Mouse (Mus musculus): ENCODE data around the gene Trim11. TPM values are rescaled to one million over a fixed set of nuclear protein-coding genes. Genes with fewer than 3 reads are reported as not detected.

Trim11 gene
- polyA plus RNA-seq (2012), result 1.0 and 1.2 TPM in 2 replicates

- H3K4me1 ChIP-seq (ENCODE audit: control insufficient read depth), result peaks cover 62% of the 10 kb centered on the region
- TF ChIP-seq GATA1 (IDR thresholded peaks at IDR 0.05; ENCODE audit: low read length) (no peak), TAL1 (IDR thresholded peaks at IDR 0.05; ENCODE audit: low read length) (no peak)
- no peaks in the 10 kb centered on the region for H3K27me3 ChIP-seq (ENCODE audit: control insufficient read depth)
- H3K36me3 ChIP-seq (ENCODE audit: control insufficient read depth), result peaks cover 40% of the 10 kb centered on the region
- H3K4me3 ChIP-seq (replicated peaks), result peak within 1 kb of the TSS; percentile 70
- no peaks in the 10 kb centered on the region for H3K9me3 ChIP-seq (ENCODE audit: control insufficient read depth, low read length)
Observed at GRCm38 (mm10) chr11:58978027-58978705, at the start of gene Trim11. Gene Trim11, plus strand, starts transcription at chr11:58978093.

GRCm38 (mm10) chr11:58929055-58929454 is 48.8 kb upstream of the Trim11 start:
- TF ChIP-seq TAL1 (IDR thresholded peaks at IDR 0.05; ENCODE audit: low read length), result no peak
- TF ChIP-seq GATA1 (IDR thresholded peaks at IDR 0.05; ENCODE audit: low read length), result no peak
- Histone ChIP-seq H3K4me3 (replicated peaks) (no peak overlapping the region), H3K9me3 (ENCODE audit: control insufficient read depth, low read length) (no peaks in the 10 kb centered on the region), H3K27me3 (ENCODE audit: control insufficient read depth) (no peaks in the 10 kb centered on the region), H3K4me1 (ENCODE audit: control insufficient read depth) (peaks cover 54% of the 10 kb centered on the region), H3K36me3 (ENCODE audit: control insufficient read depth) (peaks cover 57% of the 10 kb centered on the region)

- TF ChIP-seq TAL1 (IDR thresholded peaks at IDR 0.05; ENCODE audit: low read length) (no peak), GATA1 (IDR thresholded peaks at IDR 0.05; ENCODE audit: low read length) (no peak)
- Histone ChIP-seq H3K4me3 (replicated peaks) (no peak overlapping the region), H3K9me3 (ENCODE audit: control insufficient read depth, low read length) (no peaks in the 10 kb centered on the region), H3K27me3 (ENCODE audit: control insufficient read depth) (no peaks in the 10 kb centered on the region), H3K4me1 (ENCODE audit: control insufficient read depth) (peaks cover 54% of the 10 kb centered on the region), H3K36me3 (ENCODE audit: control insufficient read depth) (peaks cover 57% of the 10 kb centered on the region)
Observed at GRCm38 (mm10) chr11:58929641-58930040, 48.3 kb upstream of the Trim11 start.

GRCm38 (mm10) chr11:58930254-58930653 is 47.6 kb upstream of the Trim11 start:
- Histone ChIP-seq H3K27me3 (ENCODE audit: control insufficient read depth) (no peaks in the 10 kb centered on the region), H3K4me3 (replicated peaks) (no peak overlapping the region), H3K9me3 (ENCODE audit: control insufficient read depth, low read length) (no peaks in the 10 kb centered on the region), H3K36me3 (ENCODE audit: control insufficient read depth) (peaks cover 56% of the 10 kb centered on the region), H3K4me1 (ENCODE audit: control insufficient read depth) (peaks cover 55% of the 10 kb centered on the region)
- TF ChIP-seq GATA1 (IDR thresholded peaks at IDR 0.05; ENCODE audit: low read length) (0 out of 2 replicates have a peak, but pooled peaks have one; percentile 12), TAL1 (IDR thresholded peaks at IDR 0.05; ENCODE audit: low read length) (no peak)

- Histone ChIP-seq H3K27me3 (ENCODE audit: control insufficient read depth) (no peaks in the 10 kb centered on the region), H3K36me3 (ENCODE audit: control insufficient read depth) (peaks cover 64% of the 10 kb centered on the region), H3K9me3 (ENCODE audit: control insufficient read depth, low read length) (no peaks in the 10 kb centered on the region), H3K4me1 (ENCODE audit: control insufficient read depth) (peaks cover 64% of the 10 kb centered on the region), H3K4me3 (replicated peaks) (no peak overlapping the region)
- TF ChIP-seq GATA1 (IDR thresholded peaks at IDR 0.05; ENCODE audit: low read length) (no peak), TAL1 (IDR thresholded peaks at IDR 0.05; ENCODE audit: low read length) (no peak)
Observed at GRCm38 (mm10) chr11:58931576-58931975, 46.3 kb upstream of the Trim11 start.

GRCm38 (mm10) chr11:58937909-58938308 is 40.0 kb upstream of the Trim11 start:
- TF ChIP-seq TAL1 (IDR thresholded peaks at IDR 0.05; ENCODE audit: low read length) (no peak), GATA1 (IDR thresholded peaks at IDR 0.05; ENCODE audit: low read length) (no peak)
- H3K36me3 ChIP-seq (ENCODE audit: control insufficient read depth), result peaks cover 45% of the 10 kb centered on the region
- H3K4me3 ChIP-seq (replicated peaks), result peak overlapping the region; percentile 83
- peaks cover 41% of the 10 kb centered on the region for H3K4me1 ChIP-seq (ENCODE audit: control insufficient read depth)
- H3K27me3 ChIP-seq (ENCODE audit: control insufficient read depth), result peaks cover 19% of the 10 kb centered on the region
- 0 out of 2 replicates have a peak, but pooled peaks cover 2% of the 10 kb centered on the region for H3K9me3 ChIP-seq (ENCODE audit: control insufficient read depth, low read length)

- Histone ChIP-seq H3K4me1 (ENCODE audit: control insufficient read depth) (peaks cover 41% of the 10 kb centered on the region), H3K4me3 (replicated peaks) (peak within 1 kb of the TSS; percentile 83), H3K27me3 (ENCODE audit: control insufficient read depth) (peaks cover 25% of the 10 kb centered on the region), H3K36me3 (ENCODE audit: control insufficient read depth) (peaks cover 39% of the 10 kb centered on the region), H3K9me3 (ENCODE audit: control insufficient read depth, low read length) (0 out of 2 replicates have a peak, but pooled peaks cover 2% of the 10 kb centered on the region)
- TF ChIP-seq GATA1 (IDR thresholded peaks at IDR 0.05; ENCODE audit: low read length) (no peak), TAL1 (IDR thresholded peaks at IDR 0.05; ENCODE audit: low read length) (no peak)
Observed at GRCm38 (mm10) chr11:58938322-58939087, 39.4 kb upstream of the Trim11 start, which contains the start of gene Rnf187. Gene Rnf187, minus strand, starts transcription at chr11:58938916.

- no peak for TF ChIP-seq GATA1 (IDR thresholded peaks at IDR 0.05; ENCODE audit: low read length)
- no peak for TF ChIP-seq TAL1 (IDR thresholded peaks at IDR 0.05; ENCODE audit: low read length)
- H3K4me3 ChIP-seq (replicated peaks), result peak overlapping the region; percentile 83
- peaks cover 41% of the 10 kb centered on the region for H3K4me1 ChIP-seq (ENCODE audit: control insufficient read depth)
- peaks cover 31% of the 10 kb centered on the region for H3K27me3 ChIP-seq (ENCODE audit: control insufficient read depth)
- 0 out of 2 replicates have a peak, but pooled peaks cover 2% of the 10 kb centered on the region for H3K9me3 ChIP-seq (ENCODE audit: control insufficient read depth, low read length)
- peaks cover 34% of the 10 kb centered on the region for H3K36me3 ChIP-seq (ENCODE audit: control insufficient read depth)
Observed at GRCm38 (mm10) chr11:58939088-58939439, 38.8 kb upstream of the Trim11 start.

GRCm38 (mm10) chr11:58944136-58944535 is 33.8 kb upstream of the Trim11 start:
- 0 out of 2 replicates have a peak, but pooled peaks cover 4% of the 10 kb centered on the region for H3K9me3 ChIP-seq (ENCODE audit: control insufficient read depth, low read length)
- peaks cover 21% of the 10 kb centered on the region for H3K4me1 ChIP-seq (ENCODE audit: control insufficient read depth)
- H3K36me3 ChIP-seq (ENCODE audit: control insufficient read depth), result no peaks in the 10 kb centered on the region
- H3K4me3 ChIP-seq (replicated peaks), result no peak overlapping the region
- peaks cover 82% of the 10 kb centered on the region for H3K27me3 ChIP-seq (ENCODE audit: control insufficient read depth)
- no peak for TF ChIP-seq TAL1 (IDR thresholded peaks at IDR 0.05; ENCODE audit: low read length)
- TF ChIP-seq GATA1 (IDR thresholded peaks at IDR 0.05; ENCODE audit: low read length), result no peak

Measured in erythroblast, embryonic 14.5 days (primary cell).